Mouse (Mus musculus): ENCODE results near the gene St5. TPM values are rescaled to one million over a fixed set of nuclear protein-coding genes. Genes with fewer than 3 reads are reported as not detected.
A peak's percentile ranks its signal among the peaks of the same experiment; 100 is the strongest.

St5 gene
- polyA plus RNA-seq, 1 experiment from 2014 or later, result 40.3 TPM

DNA sequence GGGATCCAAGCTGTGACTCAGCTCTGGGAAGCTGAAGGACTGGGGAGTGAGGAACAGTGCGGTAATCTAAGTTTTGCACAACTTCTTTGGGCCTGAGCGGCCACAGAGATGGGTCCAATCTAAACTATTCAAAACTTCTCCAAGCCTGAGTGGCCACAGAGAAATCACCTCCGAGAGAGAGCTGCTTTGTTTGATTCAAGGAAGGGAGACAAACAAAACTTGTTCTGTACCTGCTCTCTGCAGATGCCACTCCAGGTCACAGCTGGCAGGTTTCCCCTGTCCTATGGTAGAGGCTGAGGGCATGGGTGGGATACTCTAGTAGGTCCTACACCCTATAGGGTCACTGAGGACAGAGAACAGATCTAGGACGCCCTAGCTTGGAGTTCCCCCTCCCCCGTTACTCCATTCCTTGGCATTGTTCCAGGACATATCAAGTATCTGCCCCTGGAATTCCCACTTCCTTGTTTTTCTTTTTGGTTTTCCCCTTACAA is 89.8 kb downstream of the St5 start:
- ATAC-seq (ENCODE audit: low FRiP score), result no peak
- Histone ChIP-seq H3K9me3 (replicated peaks) (no peaks in the 10 kb centered on the region), H3K4me2 (replicated peaks) (peak overlapping the region; percentile 69), H3K4me1 (peaks cover 68% of the 10 kb centered on the region), H3K4me3 (no peak overlapping the region), H3K27me3 (no peaks in the 10 kb centered on the region), H3K27ac (peak overlapping the region; percentile 44), H3K36me3 (no peaks in the 10 kb centered on the region), H3K9ac (peak overlapping the region; percentile 32; the same call in 1 of the 2 replicates)
- WGBS, result 57% methylated on average over 5 of the region's 5 CpGs

GRCm38 (mm10) chr7:109613051-109613450 is 90.4 kb downstream of the St5 start:
- Histone ChIP-seq H3K4me1 (peaks cover 64% of the 10 kb centered on the region), H3K27me3 (no peaks in the 10 kb centered on the region), H3K4me2 (replicated peaks) (no peak overlapping the region), H3K36me3 (no peaks in the 10 kb centered on the region), H3K9me3 (replicated peaks) (no peaks in the 10 kb centered on the region), H3K4me3 (no peak overlapping the region), H3K9ac (no peak overlapping the region), H3K27ac (peak overlapping the region; percentile 66)
- 73% methylated on average over 2 of the region's 3 CpGs for WGBS
- ATAC-seq (ENCODE audit: low FRiP score), result no peak

DNA sequence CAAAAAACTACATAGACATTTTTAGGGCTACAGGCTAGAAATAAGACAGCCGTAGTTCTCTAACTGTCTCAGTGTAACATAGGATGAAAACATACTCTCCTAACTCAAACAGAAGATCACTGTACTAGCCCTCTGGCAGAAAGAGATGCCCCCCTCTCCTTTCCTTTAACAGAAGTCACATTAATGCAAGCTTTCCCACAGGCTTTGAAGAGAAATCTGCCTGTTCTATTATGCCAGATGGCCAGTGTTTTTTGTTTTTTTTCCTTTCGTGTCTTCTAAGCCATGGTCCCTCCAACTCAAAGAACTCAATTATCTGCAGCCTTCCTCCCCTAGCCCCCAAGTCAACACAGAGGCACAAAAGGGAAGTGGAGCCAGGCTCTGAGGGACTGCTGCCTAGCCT is 90.9 kb downstream of the St5 start:
- Histone ChIP-seq H3K4me1 (peaks cover 64% of the 10 kb centered on the region), H3K27ac (peak overlapping the region; percentile 66), H3K4me3 (no peak overlapping the region), H3K36me3 (no peaks in the 10 kb centered on the region), H3K9me3 (replicated peaks) (no peaks in the 10 kb centered on the region), H3K27me3 (no peaks in the 10 kb centered on the region), H3K9ac (no peak overlapping the region), H3K4me2 (replicated peaks) (no peak overlapping the region)
- ATAC-seq (ENCODE audit: low FRiP score), result peak; percentile 13; the same call in 1 of the 2 replicates
- WGBS, result 32% methylated on average over 2 of the region's 2 CpGs

DNA sequence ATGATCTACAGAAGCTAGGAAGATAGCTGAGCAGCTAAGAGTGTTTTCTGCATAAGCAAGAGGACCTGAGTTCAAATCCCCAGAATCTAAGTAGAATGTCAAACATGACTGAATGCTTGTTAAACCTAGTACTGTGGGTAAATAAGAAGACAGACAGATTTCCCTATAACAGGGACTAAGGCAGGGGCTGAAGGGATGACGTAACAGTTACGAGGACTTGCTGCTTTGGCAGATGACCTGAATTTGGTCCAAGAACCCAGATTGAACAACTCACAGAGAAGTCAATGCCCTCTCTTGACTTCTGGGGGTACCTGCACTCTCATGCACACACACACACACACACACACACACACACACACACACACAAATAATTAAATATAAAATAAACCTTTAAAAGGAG is 93.1 kb downstream of the St5 start:
- H3K9ac ChIP-seq, result no peak overlapping the region
- H3K4me3 ChIP-seq, result no peak overlapping the region
- 91% methylated on average over 2 of the region's 2 CpGs for WGBS

GRCm38 (mm10) chr7:109609565-109610345 is 93.7 kb downstream of the St5 start:
- H3K4me1 ChIP-seq, result peaks cover 42% of the 10 kb centered on the region
- ATAC-seq (ENCODE audit: low FRiP score), result no peak
- WGBS, result 61% methylated on average over 6 of the region's 6 CpGs

More for the DNA sequence above, 93.1 kb downstream of the St5 start:
- Histone ChIP-seq H3K4me2 (replicated peaks) (no peak overlapping the region), H3K27me3 (no peaks in the 10 kb centered on the region), H3K4me1 (peaks cover 48% of the 10 kb centered on the region), H3K36me3 (no peaks in the 10 kb centered on the region), H3K9me3 (replicated peaks) (no peaks in the 10 kb centered on the region), H3K27ac (no peak overlapping the region)
- ATAC-seq (ENCODE audit: low FRiP score), result no peak

GRCm38 (mm10) chr7:109608831-109609230 is 94.6 kb downstream of the St5 start:
- Histone ChIP-seq H3K27ac (no peak overlapping the region), H3K4me1 (peaks cover 35% of the 10 kb centered on the region), H3K36me3 (no peaks in the 10 kb centered on the region), H3K4me3 (no peak overlapping the region), H3K27me3 (no peaks in the 10 kb centered on the region), H3K9ac (no peak overlapping the region), H3K4me2 (replicated peaks) (no peak overlapping the region), H3K9me3 (replicated peaks) (no peaks in the 10 kb centered on the region)
- 93% methylated on average over 6 of the region's 6 CpGs for WGBS
- no peak for ATAC-seq (ENCODE audit: low FRiP score)

More at GRCm38 (mm10) chr7:109609565-109610345, 93.7 kb downstream of the St5 start:
- Histone ChIP-seq H3K27me3 (no peaks in the 10 kb centered on the region), H3K27ac (no peak overlapping the region), H3K4me3 (no peak overlapping the region), H3K9ac (no peak overlapping the region), H3K4me2 (replicated peaks) (no peak overlapping the region), H3K9me3 (replicated peaks) (no peaks in the 10 kb centered on the region), H3K36me3 (no peaks in the 10 kb centered on the region)

GRCm38 (mm10) chr7:109606994-109607610 is 96.3 kb downstream of the St5 start:
- WGBS, result 76% methylated on average over 7 of the region's 7 CpGs
- no peak for ATAC-seq (ENCODE audit: low FRiP score)
- H3K4me2 ChIP-seq (replicated peaks), result no peak overlapping the region

GRCm38 (mm10) chr7:109602562-109602961 is 100.8 kb downstream of the St5 start:
- 0 out of 2 replicates have a peak, but pooled peaks cover 3% of the 10 kb centered on the region for H3K4me1 ChIP-seq
- 80% methylated on average over 5 of the region's 5 CpGs for WGBS
- no peak overlapping the region for H3K9ac ChIP-seq
- no peaks in the 10 kb centered on the region for H3K36me3 ChIP-seq
- H3K4me2 ChIP-seq (replicated peaks), result no peak overlapping the region
- no peaks in the 10 kb centered on the region for H3K27me3 ChIP-seq
- no peak for ATAC-seq (ENCODE audit: low FRiP score)
- no peak overlapping the region for H3K4me3 ChIP-seq
- no peaks in the 10 kb centered on the region for H3K9me3 ChIP-seq (replicated peaks)
- no peak overlapping the region for H3K27ac ChIP-seq

More at GRCm38 (mm10) chr7:109606994-109607610, 96.3 kb downstream of the St5 start:
- H3K4me3 ChIP-seq, result no peak overlapping the region
- no peaks in the 10 kb centered on the region for H3K27me3 ChIP-seq
- no peak overlapping the region for H3K9ac ChIP-seq
- H3K27ac ChIP-seq, result no peak overlapping the region
- H3K36me3 ChIP-seq, result no peaks in the 10 kb centered on the region
- H3K9me3 ChIP-seq (replicated peaks), result no peaks in the 10 kb centered on the region
- H3K4me1 ChIP-seq, result peaks cover 21% of the 10 kb centered on the region

DNA sequence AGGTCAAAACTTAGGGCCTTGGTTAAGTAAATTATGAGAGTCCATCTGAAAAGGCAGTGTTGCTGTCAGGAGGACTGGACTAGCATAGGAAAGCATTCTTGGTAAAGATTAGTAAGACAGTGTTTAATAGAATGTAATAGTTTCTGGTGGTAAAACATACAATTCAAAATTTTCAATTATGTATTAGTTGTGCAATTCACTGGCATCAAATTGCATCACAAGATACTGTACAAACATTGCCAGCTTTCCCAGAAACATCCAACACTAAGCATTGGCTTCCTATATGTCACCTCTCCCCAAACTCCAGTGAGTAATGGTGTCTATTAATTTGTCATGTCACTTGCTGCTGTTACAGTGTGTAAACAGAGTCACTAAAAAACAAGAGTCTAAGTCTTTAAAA is 101.4 kb downstream of the St5 start:
- 0 out of 2 replicates have a peak, but pooled peaks cover under 1% of the 10 kb centered on the region for H3K4me1 ChIP-seq
- H3K4me3 ChIP-seq, result no peak overlapping the region
- no peaks in the 10 kb centered on the region for H3K9me3 ChIP-seq (replicated peaks)
- H3K27ac ChIP-seq, result no peak overlapping the region
- no peak overlapping the region for H3K9ac ChIP-seq
- no peaks in the 10 kb centered on the region for H3K36me3 ChIP-seq
- H3K27me3 ChIP-seq, result no peaks in the 10 kb centered on the region
- ATAC-seq (ENCODE audit: low FRiP score), result no peak
- H3K4me2 ChIP-seq (replicated peaks), result no peak overlapping the region

DNA sequence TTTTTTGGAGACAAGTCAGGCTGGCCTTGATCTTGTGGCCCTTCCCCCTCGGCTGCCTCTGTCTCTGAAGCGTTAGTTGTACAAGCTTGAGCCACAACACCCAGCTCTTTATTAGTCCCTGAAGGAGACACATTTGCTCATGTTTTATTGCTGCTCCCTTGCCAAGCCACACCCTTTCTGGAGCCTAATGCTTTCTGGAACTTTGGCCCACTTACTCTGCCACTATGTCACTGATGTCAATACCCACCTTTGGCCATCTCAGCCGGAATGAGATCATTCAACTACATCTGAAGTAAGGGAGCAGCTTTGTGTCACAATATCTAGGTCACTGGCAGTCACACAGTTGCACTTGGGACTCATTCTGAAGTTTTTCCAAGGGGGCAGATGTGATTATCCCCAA is 102.7 kb downstream of the St5 start:
- H3K9me3 ChIP-seq (replicated peaks), result no peaks in the 10 kb centered on the region
- H3K4me2 ChIP-seq (replicated peaks), result no peak overlapping the region
- no peaks in the 10 kb centered on the region for H3K27me3 ChIP-seq
- 73% methylated on average over 3 of the region's 3 CpGs for WGBS
- H3K36me3 ChIP-seq, result no peaks in the 10 kb centered on the region
- no peak overlapping the region for H3K9ac ChIP-seq
- no peak for ATAC-seq (ENCODE audit: low FRiP score)
- no peak overlapping the region for H3K4me3 ChIP-seq
- no peak overlapping the region for H3K27ac ChIP-seq
- H3K4me1 ChIP-seq, result no peaks in the 10 kb centered on the region

DNA sequence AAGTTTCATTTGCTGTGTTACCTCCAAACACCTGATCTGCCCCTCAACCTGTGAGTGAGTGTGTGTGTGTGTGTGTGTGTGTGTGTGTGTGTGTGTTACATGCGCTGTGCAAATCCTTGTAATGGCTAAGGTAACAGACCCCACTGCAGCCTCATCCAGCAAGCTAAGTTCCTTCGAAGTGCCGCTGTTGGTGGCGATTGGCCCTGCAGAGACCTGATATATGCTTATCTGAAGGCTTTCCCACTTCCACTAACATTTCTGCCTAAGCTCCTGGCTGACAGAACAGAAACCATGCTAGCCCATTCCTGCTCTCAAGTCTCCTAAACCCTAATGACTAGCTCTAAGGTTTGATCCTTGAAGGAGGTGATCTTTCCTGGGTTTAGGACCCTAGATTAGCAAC is 103.4 kb downstream of the St5 start:
- Histone ChIP-seq H3K27ac (no peak overlapping the region), H3K4me1 (no peaks in the 10 kb centered on the region), H3K9ac (no peak overlapping the region), H3K4me2 (replicated peaks) (no peak overlapping the region), H3K4me3 (no peak overlapping the region), H3K36me3 (no peaks in the 10 kb centered on the region), H3K27me3 (no peaks in the 10 kb centered on the region), H3K9me3 (replicated peaks) (no peaks in the 10 kb centered on the region)
- ATAC-seq (ENCODE audit: low FRiP score), result no peak
- WGBS, result 96% methylated on average over 4 of the region's 4 CpGs

DNA sequence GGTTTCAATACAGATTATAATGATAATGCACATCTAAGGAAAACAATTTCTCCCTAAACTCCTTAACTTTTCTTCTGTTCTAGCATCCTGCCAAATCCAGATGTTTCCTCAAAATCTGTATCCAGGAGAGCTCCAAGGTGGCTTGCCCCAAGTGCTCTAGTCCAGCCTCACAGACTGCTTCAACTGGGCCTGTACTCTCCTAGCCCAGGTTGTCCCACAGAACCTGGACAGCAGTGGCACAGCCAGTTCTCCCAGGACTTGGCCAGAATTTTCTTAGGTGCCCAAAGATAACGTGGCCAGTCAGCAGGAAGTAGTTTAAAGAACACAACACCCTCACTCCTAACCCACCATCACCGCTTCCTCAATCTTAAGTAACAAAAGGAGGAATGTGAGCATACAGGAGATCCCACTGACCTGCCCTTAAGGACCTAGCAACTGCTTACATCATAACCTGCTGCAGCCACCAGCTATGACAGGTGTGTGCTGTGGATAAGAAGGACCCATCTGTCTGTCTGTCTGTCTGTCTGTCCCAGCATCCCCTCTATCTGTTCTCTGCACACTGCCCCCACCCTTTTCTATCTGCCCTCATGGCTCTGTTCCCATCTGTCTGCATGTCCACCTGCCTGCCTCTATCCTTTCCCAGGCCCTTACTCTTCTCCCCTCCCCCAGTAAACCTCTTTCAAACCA is 108.4 kb downstream of the St5 start:
- WGBS, result 82% methylated on average over 2 of the region's 2 CpGs
- ATAC-seq (ENCODE audit: low FRiP score), result no peak
- Histone ChIP-seq H3K4me3 (no peak overlapping the region), H3K36me3 (no peaks in the 10 kb centered on the region), H3K9ac (no peak overlapping the region), H3K4me1 (no peaks in the 10 kb centered on the region), H3K4me2 (replicated peaks) (no peak overlapping the region), H3K27ac (no peak overlapping the region), H3K27me3 (no peaks in the 10 kb centered on the region), H3K9me3 (replicated peaks) (no peaks in the 10 kb centered on the region)

Measured in hindbrain, embryonic 12.5 days (tissue).